Mouse (Mus musculus) heart, postnatal 0 days (tissue): Measurements from ENCODE around the gene Pp2d1. TPM values are rescaled to one million over a fixed set of nuclear protein-coding genes. Genes with fewer than 3 reads are reported as not detected.
"Not testable (repeated sequence)": the region's sequence is repeated elsewhere in the genome, so short reads cannot be mapped to it uniquely, and the experiment has no call there.

ENCODE experiments used
- ATAC-seq: fragments of 200-750 bp; cut with Nextera tagmentation; 2 replicates; pipeline ENCODE4 v1.8.0; 2017; ENCODE audit warnings: low read depth, moderate number of reproducible peaks, moderate library complexity; ENCODE audit not compliant: insufficient read depth
- DNase-seq: peaks from one replicate; pipeline ENCODE4 v3.0.0-alpha.2; 2016; ENCODE audit warnings: low spot score
- H3K27ac ChIP-seq: fragments of 300-500 bp; sonication (generic); 2 replicates; pipeline ENCODE4 v1.5.1; 2014; ENCODE audit warnings: low read depth, mild to moderate bottlenecking
- H3K27me3 ChIP-seq: fragments of 300-500 bp; sonication (generic); 2 replicates; pipeline ENCODE4 v1.6.1; 2014; ENCODE audit warnings: low read length, mixed read lengths; ENCODE audit not compliant: control insufficient read depth, insufficient read depth
- H3K36me3 ChIP-seq: fragments of 300-500 bp; sonication (generic); replicated peaks from 2 replicates; pipeline ENCODE4 v1.6.1; 2014; ENCODE audit warnings: low read length, mixed read lengths; ENCODE audit not compliant: control insufficient read depth, insufficient read depth
- H3K4me1 ChIP-seq: fragments of 300-500 bp; sonication (generic); 2 replicates; pipeline ENCODE4 v1.6.1; 2014; ENCODE audit warnings: antibody characterized with exemption; ENCODE audit not compliant: control insufficient read depth, insufficient read depth
- H3K4me2 ChIP-seq: fragments of 300-500 bp; sonication (generic); 2 replicates; pipeline ENCODE4 v1.6.1; 2014; ENCODE audit warnings: low read depth, mild to moderate bottlenecking, low read length, moderate library complexity
- H3K4me3 ChIP-seq: fragments of 300-500 bp; sonication (generic); 2 replicates; pipeline ENCODE4 v1.5.1; 2014; ENCODE audit warnings: low read depth, low read length
- H3K9ac ChIP-seq: fragments of 300-500 bp; sonication (generic); replicated peaks from 2 replicates; pipeline ENCODE4 v1.6.1; 2014; ENCODE audit warnings: low read depth, low read length, mixed read lengths
- H3K9me3 ChIP-seq: fragments of 300-500 bp; sonication (generic); replicated peaks from 2 replicates; pipeline ENCODE4 v1.6.1; 2016; ENCODE audit warnings: low read length; ENCODE audit not compliant: control insufficient read depth
- CTCF ChIP-seq: IDR thresholded peaks from 2 replicates; pipeline ENCODE4 v1.5.1; 2016; ENCODE audit warnings: antibody characterized with exemption, control low read depth, low read depth
- EP300 ChIP-seq: IDR thresholded peaks from 2 replicates; pipeline ENCODE4 v1.6.1; 2016; ENCODE audit warnings: antibody characterized with exemption, low read depth
- WGBS: fragments of 180-500 bp; shearing (Covaris S2); extraction: QIAGEN DNeasy Blood & Tissue Kit; methylation state at CpG from one replicate; pipeline ENCODE4 v1.1.7; 2014; 5-methylcytosine and 5-hydroxymethylcytosine counted together
- polyA plus RNA-seq: library from polyadenylated mRNA; unstranded; fragments of >200 nt; fragmentation: Nextera tagmentation; extraction: Ambion mirVana; gene quantifications from 2 replicates; pipeline ENCODE4 v1.2.1, GENCODE M21; 2015
- total RNA-seq: library from RNA; depleted of rRNA; stranded (reverse); fragments of >200 nt; gene quantifications from 2 replicates; pipeline ENCODE4 v1.2.3, GENCODE M21; 2014; ENCODE audit warnings: low replicate concordance; rRNA removed

The Pp2d1 gene
- total RNA-seq = not detected in 2 replicates
- 0.14 TPM in 1 of 2 replicates, not detected in the other for polyA plus RNA-seq

- not testable (repeated sequence) for DNase-seq
- 83% methylated on average over 2 of the region's 2 CpGs for WGBS
Observed at GRCm38 (mm10) chr17:53539351-53539750, at the start of gene Pp2d1. Gene Pp2d1, minus strand, starts transcription at chr17:53539451.

GRCm38 (mm10) chr17:53588097-53588855 is 49.0 kb upstream of the Pp2d1 start:
- no peaks in the 10 kb centered on the region for H3K27me3 ChIP-seq

More at GRCm38 (mm10) chr17:53539351-53539750, at the start of gene Pp2d1:
- not testable (repeated sequence) for H3K36me3 ChIP-seq, H3K4me1 ChIP-seq, H3K9me3 ChIP-seq, H3K4me3 ChIP-seq, H3K9ac ChIP-seq, ATAC-seq, H3K27me3 ChIP-seq, H3K27ac ChIP-seq, H3K4me2 ChIP-seq

DNA sequence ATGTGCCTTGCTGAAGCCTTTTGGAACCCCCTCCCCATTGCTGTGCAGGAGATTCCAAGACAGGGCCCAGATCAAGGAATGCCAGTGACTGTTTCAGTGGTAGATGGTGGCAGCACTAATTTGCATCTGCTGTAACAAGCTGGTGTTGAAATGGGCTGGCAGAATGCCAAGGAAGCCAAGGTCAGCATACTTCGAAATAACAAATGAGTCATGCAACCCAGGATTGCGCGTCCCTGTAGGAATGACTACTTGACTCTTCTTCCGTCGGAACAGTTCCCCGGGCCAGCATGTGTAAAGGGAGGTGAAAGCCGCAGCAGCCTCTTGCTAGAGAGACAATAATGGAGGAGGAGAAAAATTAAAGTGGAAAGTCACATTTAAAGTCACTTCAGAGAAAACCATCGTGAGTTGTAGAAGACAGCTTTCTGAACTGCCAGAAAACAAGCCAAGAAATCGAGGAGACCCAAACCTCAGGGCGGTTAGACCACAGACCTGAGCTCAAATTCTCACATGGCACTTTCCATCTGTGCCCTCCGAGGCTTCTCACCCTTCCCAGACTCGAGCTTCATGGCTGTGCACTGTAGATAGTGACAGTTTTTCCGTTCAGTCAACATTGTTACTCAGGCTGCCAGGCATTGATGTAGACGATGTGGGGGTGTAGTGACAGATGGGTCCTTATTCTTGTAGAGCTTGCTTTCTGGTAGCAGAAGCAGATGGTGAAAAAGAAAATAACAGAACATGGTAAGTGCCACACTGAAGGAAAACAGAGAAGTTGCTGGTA is 48.0 kb upstream of the Pp2d1 start:
- no peaks in the 10 kb centered on the region for H3K27me3 ChIP-seq
- H3K4me3 ChIP-seq = no peak overlapping the region
- WGBS = 4% methylated on average over 14 of the region's 14 CpGs
- no peaks in the 10 kb centered on the region for H3K36me3 ChIP-seq
- TF ChIP-seq CTCF = no peak
- peak; percentile 79; the same call in 1 of the 2 replicates for TF ChIP-seq EP300
- peak; percentile 93 for ATAC-seq
- peak overlapping the region; percentile 89 for H3K27ac ChIP-seq
- peaks cover 53% of the 10 kb centered on the region for H3K4me1 ChIP-seq
- peak overlapping the region; percentile 33 for H3K4me2 ChIP-seq
- H3K9me3 ChIP-seq = no peaks in the 10 kb centered on the region
- no peak overlapping the region; the same call in 1 of the 2 replicates for H3K9ac ChIP-seq
- peak; percentile 97 for DNase-seq

More at GRCm38 (mm10) chr17:53588097-53588855, 49.0 kb upstream of the Pp2d1 start:
- peak overlapping the region; percentile 89 for H3K27ac ChIP-seq
- no peak overlapping the region for H3K9ac ChIP-seq
- H3K36me3 ChIP-seq = no peaks in the 10 kb centered on the region
- ATAC-seq (no peak), DNase-seq (no peak)
- H3K4me3 ChIP-seq = no peak overlapping the region
- no peak overlapping the region for H3K4me2 ChIP-seq
- H3K9me3 ChIP-seq = no peaks in the 10 kb centered on the region
- H3K4me1 ChIP-seq = peaks cover 43% of the 10 kb centered on the region
- 69% methylated on average over 9 of the region's 9 CpGs for WGBS
- TF ChIP-seq CTCF (no peak), EP300 (no peak)

- 49% methylated on average over 11 of the region's 11 CpGs for WGBS
Observed at GRCm38 (mm10) chr17:53583846-53584579, 44.8 kb upstream of the Pp2d1 start.

GRCm38 (mm10) chr17:53582805-53583204 is 43.6 kb upstream of the Pp2d1 start:
- H3K9me3 ChIP-seq = no peaks in the 10 kb centered on the region
- no peaks in the 10 kb centered on the region for H3K27me3 ChIP-seq
- H3K36me3 ChIP-seq = 0 out of 2 replicates have a peak, but pooled peaks cover 4% of the 10 kb centered on the region
- H3K4me1 ChIP-seq = peaks cover 63% of the 10 kb centered on the region
- TF ChIP-seq EP300 (no peak), CTCF (no peak)
- WGBS = 62% methylated on average over 7 of the region's 7 CpGs
- no peak overlapping the region for H3K4me3 ChIP-seq
- peak overlapping the region; percentile 64 for H3K27ac ChIP-seq
- no peak overlapping the region for H3K9ac ChIP-seq
- no peak for ATAC-seq
- no peak overlapping the region for H3K4me2 ChIP-seq
- no peak for DNase-seq

More at GRCm38 (mm10) chr17:53583846-53584579, 44.8 kb upstream of the Pp2d1 start:
- ATAC-seq = peak; percentile 40; the same call in 1 of the 2 replicates
- no peaks in the 10 kb centered on the region for H3K9me3 ChIP-seq
- no peak overlapping the region for H3K4me2 ChIP-seq
- H3K4me1 ChIP-seq = peaks cover 59% of the 10 kb centered on the region
- TF ChIP-seq EP300 = no peak
- TF ChIP-seq CTCF = no peak
- H3K27me3 ChIP-seq = no peaks in the 10 kb centered on the region
- no peak overlapping the region for H3K4me3 ChIP-seq
- no peak overlapping the region for H3K9ac ChIP-seq
- DNase-seq = peak; percentile 77
- 0 out of 2 replicates have a peak, but pooled peaks cover 4% of the 10 kb centered on the region for H3K36me3 ChIP-seq
- peak overlapping the region; percentile 86 for H3K27ac ChIP-seq
